ENCODE assay signal across 8 mouse cellular contexts in genomic region chr7:120982200-120982841, GRCm38 (mm10). TPM values are rescaled to one million over a fixed set of nuclear protein-coding genes. Genes with fewer than 3 reads are reported as not detected.
DNase-seq lines count a peak whose midpoint lies in the region; ATAC-seq and TF ChIP-seq lines count a peak whose summit lies in the region.

Gene Cdr2, minus strand, starts transcription at chr7:120982312.
Gene Mfsd13b, plus strand, starts transcription at chr7:120982509.

- peaks cover 5% of the 10 kb centered on the region; the same call in 1 of the 2 replicates for H3K27me3 ChIP-seq in G1E (ENCODE audit: insufficient read depth, low read length)
- no peaks in the 10 kb centered on the region for H3K27me3 ChIP-seq in forebrain, embryonic 16.5 days (replicated peaks; ENCODE audit: control insufficient read depth, insufficient read depth, low read length)
- H3K27me3 ChIP-seq in lung, embryonic 14.5 days (ENCODE audit: insufficient read depth, low read length) = no peaks in the 10 kb centered on the region
- H3K27me3 ChIP-seq in thymus, adult 2 months (ENCODE audit: control insufficient read depth, insufficient read depth, low read length) = no peaks in the 10 kb centered on the region

- WGBS in forebrain, embryonic 16.5 days = under 1% methylated on average over 46 of the region's 46 CpGs
- WGBS in lung, embryonic 14.5 days = under 1% methylated on average over 46 of the region's 46 CpGs
- under 1% methylated on average over 46 of the region's 46 CpGs for WGBS in olfactory bulb, adult 2 months
- WGBS in thymus, adult 2 months = under 1% methylated on average over 46 of the region's 46 CpGs

- peak; percentile 98 for DNase-seq in G1E (ENCODE audit: low spot score)
- peak; percentile 94 to 95 for DNase-seq in cerebellum, adult 18-20 months
- DNase-seq in heart, postnatal 36 days = peak; percentile 96 to 98
- peak; percentile 95 to 96 for DNase-seq in layer of hippocampus, adult 2 months (ENCODE audit: low spot score in 2 of 2)
- DNase-seq in lung, embryonic 14.5 days = peak; percentile 100
- peak; percentile 97 for DNase-seq in thymus, adult 2 months

- no peak within 1 kb of the TSS for H3K27ac ChIP-seq in forebrain, embryonic 16.5 days (ENCODE audit: low read length)
- peak within 1 kb of the TSS; percentile 70 for H3K27ac ChIP-seq in layer of hippocampus, adult 2 months
- H3K27ac ChIP-seq in lung, embryonic 14.5 days (ENCODE audit: low read depth) = peak within 1 kb of the TSS; percentile 76
- H3K27ac ChIP-seq in olfactory bulb, adult 2 months (ENCODE audit: insufficient read depth, low read depth, low read length) = no peak within 1 kb of the TSS
- H3K27ac ChIP-seq in thymus, adult 2 months (ENCODE audit: control insufficient read depth, insufficient read depth, low read length) = peak within 1 kb of the TSS; percentile 35; the same call in 1 of the 2 replicates

- peak within 1 kb of the TSS; percentile 88 for H3K4me3 ChIP-seq in G1E (ENCODE audit: low read depth, low read length)
- H3K4me3 ChIP-seq in forebrain, embryonic 16.5 days (replicated peaks; ENCODE audit: low read length) = peak within 1 kb of the TSS; percentile 94
- peak within 1 kb of the TSS; percentile 67 for H3K4me3 ChIP-seq in layer of hippocampus, adult 2 months
- peak within 1 kb of the TSS; percentile 72 for H3K4me3 ChIP-seq in lung, embryonic 14.5 days (ENCODE audit: low read depth, low read length)
- peak within 1 kb of the TSS; percentile 85 for H3K4me3 ChIP-seq in olfactory bulb, adult 2 months (ENCODE audit: insufficient read depth, low read depth, low read length)
- peak within 1 kb of the TSS; percentile 92 for H3K4me3 ChIP-seq in thymus, adult 2 months (ENCODE audit: control insufficient read depth, insufficient read depth, low read length)

- H3K9ac ChIP-seq in forebrain, embryonic 16.5 days (replicated peaks; ENCODE audit: low read depth, low read length) = peak within 1 kb of the TSS; percentile 75
- peak within 1 kb of the TSS; percentile 72 for H3K9ac ChIP-seq in lung, embryonic 14.5 days

- peak within 1 kb of the TSS; percentile 74 for H3K4me2 ChIP-seq in forebrain, embryonic 16.5 days (ENCODE audit: low read length)
- peak within 1 kb of the TSS; percentile 70 for H3K4me2 ChIP-seq in lung, embryonic 14.5 days

- intact Hi-C loops in heart, postnatal 36 days (cut with DNase I) = loop anchor here (2.0 to 5.0 kb wide), 2 partner anchors 52 to 145 kb away; partner anchors contain the start of gene Mettl9

- peak; percentile 96 for ATAC-seq in G1E (ENCODE audit: extremely low read depth, insufficient number of reproducible peaks, low FRiP score, poor library complexity, severe bottlenecking)
- ATAC-seq in forebrain, embryonic 16.5 days = peak; percentile 98
- ATAC-seq in lung, embryonic 14.5 days (ENCODE audit: insufficient read depth) = peak; percentile 97

- H3K4me1 ChIP-seq in G1E (ENCODE audit: insufficient read depth, low read depth, low read length) = peaks cover 51% of the 10 kb centered on the region
- peaks cover 19% of the 10 kb centered on the region for H3K4me1 ChIP-seq in forebrain, embryonic 16.5 days (replicated peaks; ENCODE audit: control insufficient read depth, insufficient read depth, low read length)
- peaks cover 13% of the 10 kb centered on the region; the same call in 1 of the 2 replicates for H3K4me1 ChIP-seq in lung, embryonic 14.5 days (ENCODE audit: insufficient read depth)
- H3K4me1 ChIP-seq in olfactory bulb, adult 2 months (ENCODE audit: control insufficient read depth, insufficient read depth, low read length) = peaks cover 6% of the 10 kb centered on the region; the same call in 1 of the 2 replicates
- H3K4me1 ChIP-seq in thymus, adult 2 months (replicated peaks; ENCODE audit: control insufficient read depth, insufficient read depth, low read length) = peaks cover 5% of the 10 kb centered on the region; the same call in 1 of the 2 replicates

- peaks cover 4% of the 10 kb centered on the region for H3K36me3 ChIP-seq in G1E (replicated peaks)
- H3K36me3 ChIP-seq in forebrain, embryonic 16.5 days (ENCODE audit: control insufficient read depth, insufficient read depth) = no peaks in the 10 kb centered on the region
- no peaks in the 10 kb centered on the region for H3K36me3 ChIP-seq in lung, embryonic 14.5 days (ENCODE audit: insufficient read depth)
- no peaks in the 10 kb centered on the region for H3K36me3 ChIP-seq in thymus, adult 2 months (ENCODE audit: control insufficient read depth, insufficient read depth, low read length)

- TF ChIP-seq POLR2A in olfactory bulb, adult 2 months (IDR thresholded peaks at IDR 0.05; ENCODE audit: insufficient read depth, low read depth, low read length) = 0 out of 2 replicates have a peak, but pooled peaks have one; percentile 36
- peak; percentile 95 for TF ChIP-seq POLR2A in thymus, adult 2 months (IDR thresholded peaks at IDR 0.05; ENCODE audit: control insufficient read depth, extremely low read depth, insufficient read depth, low read length, poor library complexity)

- no peak for TF ChIP-seq CTCF in G1E (IDR thresholded peaks at IDR 0.05; ENCODE audit: low read depth, low read length)
- TF ChIP-seq CTCF in layer of hippocampus, adult 2 months (conservative IDR thresholded peaks at IDR 0.05) = no peak
- no peak for TF ChIP-seq CTCF in lung, embryonic 14.5 days (IDR thresholded peaks at IDR 0.05; ENCODE audit: low read depth)
- TF ChIP-seq CTCF in olfactory bulb, adult 2 months (IDR thresholded peaks at IDR 0.05; ENCODE audit: insufficient read depth, low read depth, low read length) = 0 out of 2 replicates have a peak, but pooled peaks have one; percentile 5
- 0 out of 2 replicates have a peak, but pooled peaks have one; percentile 11 for TF ChIP-seq CTCF in thymus, adult 2 months (IDR thresholded peaks at IDR 0.05; ENCODE audit: borderline replicate concordance, control insufficient read depth, extremely low read depth, insufficient read depth, low read length, poor library complexity)

- H3K9me3 ChIP-seq in G1E (replicated peaks) = no peaks in the 10 kb centered on the region
- no peaks in the 10 kb centered on the region for H3K9me3 ChIP-seq in forebrain, embryonic 16.5 days (ENCODE audit: control insufficient read depth, low read length)
- H3K9me3 ChIP-seq in lung, embryonic 14.5 days (ENCODE audit: low read depth, low read length) = no peaks in the 10 kb centered on the region

RNA-seq across cellular contexts. Expression of gene Cdr2, which starts in this region (rescaled TPM):
- total RNA-seq in G1E (2014; fragmentation: Nextera tagmentation) = 12.8 and 20.0 TPM in 2 replicates
- total RNA-seq in G1E (2017) = 12.7 and 14.0 TPM in 2 replicates
- polyA plus RNA-seq in G1E (2012) = 7.7 and 8.0 TPM in 2 replicates
- 8.8 and 9.0 TPM in 2 replicates for polyA plus RNA-seq in forebrain, embryonic 16.5 days (2015; fragmentation: Nextera tagmentation; extraction: Ambion mirVana)
- total RNA-seq in heart, postnatal 36 days (2021) = 10 to 100 TPM; 12.5 to 14.6 TPM
- 1 to 10 TPM; 3.6 to 4.4 TPM for total RNA-seq in layer of hippocampus, adult 2 months (2021)
- 13.4 and 13.5 TPM in 2 replicates for polyA plus RNA-seq in lung, embryonic 14.5 days (2014; fragmentation: Nextera tagmentation; extraction: Ambion mirVana)
- polyA plus RNA-seq in olfactory bulb, adult 2 months (2012; ENCODE audit: insufficient read depth, insufficient read length, low replicate concordance, missing spikeins) = not detected in 2 replicates
- polyA plus RNA-seq in thymus, adult 2 months (2012; rRNA removed) = 6.0 TPM in 2 replicates

RNA-seq across cellular contexts. Expression of gene Mfsd13b, which starts in this region (rescaled TPM):
- total RNA-seq in G1E (2014; fragmentation: Nextera tagmentation) = 4.5 TPM in 1 of 2 replicates, not detected in the other
- 0.38 TPM in 1 of 2 replicates, not detected in the other for total RNA-seq in G1E (2017)
- not detected in 2 replicates for polyA plus RNA-seq in G1E (2012)
- 0.17 TPM in 1 of 2 replicates, not detected in the other for polyA plus RNA-seq in forebrain, embryonic 16.5 days (2015; fragmentation: Nextera tagmentation; extraction: Ambion mirVana)
- not detected for total RNA-seq in heart, postnatal 36 days (2021)
- 1 to 10 TPM; 1.2 to 1.8 TPM for total RNA-seq in layer of hippocampus, adult 2 months (2021)
- 0.14 TPM in 1 of 2 replicates, not detected in the other for polyA plus RNA-seq in lung, embryonic 14.5 days (2014; fragmentation: Nextera tagmentation; extraction: Ambion mirVana)
- polyA plus RNA-seq in olfactory bulb, adult 2 months (2012; ENCODE audit: insufficient read depth, insufficient read length, low replicate concordance, missing spikeins) = not detected in 2 replicates
- 0.13 and 0.16 TPM in 2 replicates for polyA plus RNA-seq in thymus, adult 2 months (2012; rRNA removed)

Comparison
In these comparisons a context has a peak if more than half of its experiments do, and no peak if none do; other contexts are left out.
1. CTCF ChIP-seq: peak in olfactory bulb, adult 2 months (single experiment) and thymus, adult 2 months (single experiment); none in G1E (single experiment), layer of hippocampus, adult 2 months (single experiment) and lung, embryonic 14.5 days (single experiment).
2. H3K27ac ChIP-seq: peak in layer of hippocampus, adult 2 months (single experiment), lung, embryonic 14.5 days (single experiment) and thymus, adult 2 months (single experiment); none in forebrain, embryonic 16.5 days (single experiment) and olfactory bulb, adult 2 months (single experiment).
3. Peak in every context shown above with its lines, with median percentiles within 50 percentile points of each other: ATAC-seq, DNase-seq and H3K4me3 ChIP-seq.